Mouse (Mus musculus) midbrain, embryonic 10.5 days (tissue): ENCODE measurements around the gene Acot7. TPM values are rescaled to one million over a fixed set of nuclear protein-coding genes. Genes with fewer than 3 reads are reported as not detected.

ENCODE experiments used
- DNase-seq: peaks from one replicate; pipeline ENCODE4 v3.0.0-alpha.2; 2017; ENCODE audit warnings: low spot score
- H3K27ac ChIP-seq: fragments of 300-500 bp; sonication (generic); replicated peaks from 2 replicates; pipeline ENCODE4 v1.5.1; 2016; ENCODE audit warnings: mild to moderate bottlenecking
- H3K27me3 ChIP-seq: fragments of 300-500 bp; sonication (generic); 2 replicates; pipeline ENCODE4 v1.6.1; 2016; ENCODE audit warnings: low read depth, mild to moderate bottlenecking; ENCODE audit not compliant: poor library complexity, severe bottlenecking
- H3K36me3 ChIP-seq: fragments of 300-500 bp; sonication (generic); 2 replicates; pipeline ENCODE4 v1.6.1; 2016; ENCODE audit warnings: mild to moderate bottlenecking, moderate library complexity
- H3K4me1 ChIP-seq: fragments of 300-500 bp; sonication (generic); 2 replicates; pipeline ENCODE4 v1.6.1; 2016
- H3K4me3 ChIP-seq: fragments of 300-500 bp; sonication (generic); 2 replicates; pipeline ENCODE4 v1.5.1; 2016; ENCODE audit warnings: mild to moderate bottlenecking, moderate library complexity
- H3K9me3 ChIP-seq: fragments of 300-500 bp; sonication (generic); replicated peaks from 2 replicates; pipeline ENCODE4 v1.6.1; 2016; ENCODE audit warnings: mild to moderate bottlenecking
- WGBS: fragments of 180-500 bp; shearing (Covaris S2); methylation state at CpG from one replicate; pipeline ENCODE4 v1.1.7; 2016; 5-methylcytosine and 5-hydroxymethylcytosine counted together
- polyA plus RNA-seq: library from polyadenylated mRNA; unstranded; fragments of >200 nt; fragmentation: Nextera tagmentation; extraction: Ambion mirVana; gene quantifications from 2 replicates; pipeline ENCODE4 v1.2.1, GENCODE M21; 2016

Acot7 gene
- polyA plus RNA-seq, 1 experiment from 2014 or later, result 85.7 TPM

GRCm38 (mm10) chr4:152173956-152174355, 4.0 kb upstream of the Acot7 start:
- peaks cover 51% of the 10 kb centered on the region for H3K27me3 ChIP-seq
- 0 out of 2 replicates have a peak, but pooled peaks cover 4% of the 10 kb centered on the region for H3K9me3 ChIP-seq
- WGBS, result 84% methylated on average over 9 of the region's 9 CpGs

DNA sequence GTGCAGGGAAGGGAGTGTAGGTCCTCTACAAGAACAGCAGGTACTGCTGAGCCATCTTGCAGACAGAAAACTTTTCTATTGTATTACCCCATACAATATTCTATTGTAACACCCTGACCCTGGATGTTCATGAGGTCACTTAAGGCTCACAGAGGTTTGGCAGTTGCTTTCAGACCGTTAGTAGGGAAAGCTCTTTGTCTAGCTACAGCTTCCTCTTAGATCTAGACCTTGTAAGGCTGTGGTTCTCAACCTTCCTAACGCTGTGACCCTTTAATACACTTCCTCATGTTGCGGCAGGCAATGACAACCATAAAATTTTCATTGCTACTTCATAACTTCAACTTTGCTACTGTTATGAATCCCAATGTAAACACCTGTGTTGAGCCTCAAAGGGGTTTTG, 1.3 kb upstream of the Acot7 start:
- no peak overlapping the region for H3K27ac ChIP-seq
- 0 out of 2 replicates have a peak, but pooled peaks cover 2% of the 10 kb centered on the region for H3K9me3 ChIP-seq
- DNase-seq, result no peak
- H3K27me3 ChIP-seq, result peaks cover 66% of the 10 kb centered on the region
- WGBS, result 77% methylated on average over 3 of the region's 3 CpGs
- no peak overlapping the region for H3K4me3 ChIP-seq
- H3K4me1 ChIP-seq, result peaks cover 39% of the 10 kb centered on the region
- peaks cover 6% of the 10 kb centered on the region; the same call in 1 of the 2 replicates for H3K36me3 ChIP-seq

More at GRCm38 (mm10) chr4:152173956-152174355, 4.0 kb upstream of the Acot7 start:
- Histone ChIP-seq H3K36me3 (no peaks in the 10 kb centered on the region), H3K27ac (no peak overlapping the region), H3K4me3 (no peak overlapping the region), H3K4me1 (peaks cover 20% of the 10 kb centered on the region)
- no peak for DNase-seq

DNA sequence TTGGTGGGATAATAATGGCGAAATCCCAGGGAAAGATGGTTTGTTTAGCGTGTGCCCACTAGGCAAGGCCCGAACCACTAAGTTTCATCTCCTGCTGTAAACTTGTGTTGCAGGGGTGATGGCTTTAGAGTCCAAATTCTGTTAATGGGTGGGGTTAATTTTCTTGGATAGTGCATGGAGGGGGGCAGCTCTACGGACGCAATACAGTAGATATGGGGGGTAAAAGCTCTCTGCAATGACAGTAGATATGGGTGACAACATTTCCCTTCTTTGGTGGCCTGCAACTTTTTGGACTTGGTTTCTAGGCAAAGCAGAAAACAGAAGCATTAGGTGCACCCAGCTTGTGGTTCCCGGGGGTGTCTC, 779 bp upstream of the Acot7 start:
- WGBS, result 69% methylated on average over 6 of the region's 6 CpGs
- peaks cover 7% of the 10 kb centered on the region; the same call in 1 of the 2 replicates for H3K36me3 ChIP-seq
- H3K4me1 ChIP-seq, result peaks cover 39% of the 10 kb centered on the region
- peaks cover 66% of the 10 kb centered on the region for H3K27me3 ChIP-seq
- H3K4me3 ChIP-seq, result peak overlapping the region; percentile 67
- H3K27ac ChIP-seq, result peak overlapping the region; percentile 94
- DNase-seq, result no peak
- H3K9me3 ChIP-seq, result no peaks in the 10 kb centered on the region

DNA sequence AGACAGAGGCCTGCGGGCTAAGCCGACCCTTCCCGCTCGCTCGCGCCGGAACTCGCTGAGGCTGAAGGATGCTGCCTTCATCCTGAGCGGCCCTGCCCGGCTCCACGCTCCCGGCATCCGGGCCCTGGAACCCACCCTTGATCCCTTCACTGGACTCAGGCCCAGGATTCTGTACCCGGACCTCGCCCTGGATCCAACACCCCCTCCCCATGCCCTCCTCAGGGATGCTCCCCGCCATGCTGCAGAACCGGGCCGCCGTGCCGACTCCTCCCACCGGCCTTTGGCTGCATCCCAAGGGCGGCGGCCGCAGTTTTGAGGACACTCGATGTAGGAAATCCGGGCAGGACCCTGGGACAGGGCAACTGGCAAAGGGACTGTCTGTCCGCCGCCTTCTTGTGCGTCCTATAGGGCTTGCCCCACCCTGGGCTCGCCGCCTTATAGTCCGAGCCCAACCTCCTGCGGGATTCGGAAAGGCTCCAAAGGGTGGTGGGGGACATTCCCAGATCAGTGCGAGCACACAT, 470 bp downstream of the Acot7 start:
- peak overlapping the region; percentile 94 for H3K27ac ChIP-seq
- H3K4me1 ChIP-seq, result peaks cover 39% of the 10 kb centered on the region
- H3K4me3 ChIP-seq, result peak overlapping the region; percentile 67
- peaks cover 15% of the 10 kb centered on the region for H3K36me3 ChIP-seq
- no peak for DNase-seq
- H3K9me3 ChIP-seq, result no peaks in the 10 kb centered on the region
- WGBS, result 2% methylated on average over 35 of the region's 35 CpGs
- peaks cover 64% of the 10 kb centered on the region for H3K27me3 ChIP-seq

DNA sequence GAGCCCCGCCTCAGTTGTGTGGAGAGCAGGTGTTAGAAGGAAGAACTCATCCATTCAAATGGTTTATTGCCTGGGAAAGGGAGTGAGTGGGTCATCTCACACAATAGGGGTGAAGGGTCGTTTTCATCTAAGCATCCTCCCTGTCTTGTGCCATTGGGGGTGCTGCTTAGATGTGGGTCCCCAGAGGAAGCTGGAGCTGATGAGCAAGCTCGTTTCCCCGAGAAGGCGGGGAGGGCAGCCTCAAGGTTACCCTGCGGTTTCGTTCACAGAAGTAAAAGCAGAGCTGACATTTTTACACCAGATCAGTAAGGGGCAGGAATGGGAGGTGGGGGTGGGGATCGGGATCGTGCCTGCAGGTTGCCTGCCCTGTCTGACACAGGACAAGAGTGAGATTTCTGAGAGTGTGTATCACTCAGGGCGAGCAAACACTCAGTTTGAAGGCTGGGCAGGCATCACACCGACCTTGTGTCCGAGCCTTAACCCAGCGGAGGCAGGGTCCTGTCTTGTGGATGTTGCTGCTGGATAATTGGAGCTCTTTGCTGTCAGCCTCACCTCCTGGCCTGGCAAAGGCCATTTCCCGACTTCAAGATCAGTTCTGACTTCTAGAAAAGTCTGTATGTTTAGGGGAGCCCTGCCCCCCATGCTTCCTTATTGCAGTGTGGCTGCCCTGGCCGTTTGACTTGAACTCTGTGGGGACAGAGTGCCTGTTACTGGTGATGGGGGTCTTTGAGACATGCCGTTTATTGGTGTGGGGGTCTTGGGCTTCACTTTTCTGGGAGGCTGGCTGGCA, 1.2 kb downstream of the Acot7 start:
- peaks cover 39% of the 10 kb centered on the region for H3K4me1 ChIP-seq
- peak overlapping the region; percentile 67 for H3K4me3 ChIP-seq
- no peak for DNase-seq
- peak overlapping the region; percentile 94 for H3K27ac ChIP-seq
- peaks cover 18% of the 10 kb centered on the region for H3K36me3 ChIP-seq
- H3K9me3 ChIP-seq, result no peaks in the 10 kb centered on the region
- H3K27me3 ChIP-seq, result peaks cover 57% of the 10 kb centered on the region
- 38% methylated on average over 16 of the region's 16 CpGs for WGBS

DNA sequence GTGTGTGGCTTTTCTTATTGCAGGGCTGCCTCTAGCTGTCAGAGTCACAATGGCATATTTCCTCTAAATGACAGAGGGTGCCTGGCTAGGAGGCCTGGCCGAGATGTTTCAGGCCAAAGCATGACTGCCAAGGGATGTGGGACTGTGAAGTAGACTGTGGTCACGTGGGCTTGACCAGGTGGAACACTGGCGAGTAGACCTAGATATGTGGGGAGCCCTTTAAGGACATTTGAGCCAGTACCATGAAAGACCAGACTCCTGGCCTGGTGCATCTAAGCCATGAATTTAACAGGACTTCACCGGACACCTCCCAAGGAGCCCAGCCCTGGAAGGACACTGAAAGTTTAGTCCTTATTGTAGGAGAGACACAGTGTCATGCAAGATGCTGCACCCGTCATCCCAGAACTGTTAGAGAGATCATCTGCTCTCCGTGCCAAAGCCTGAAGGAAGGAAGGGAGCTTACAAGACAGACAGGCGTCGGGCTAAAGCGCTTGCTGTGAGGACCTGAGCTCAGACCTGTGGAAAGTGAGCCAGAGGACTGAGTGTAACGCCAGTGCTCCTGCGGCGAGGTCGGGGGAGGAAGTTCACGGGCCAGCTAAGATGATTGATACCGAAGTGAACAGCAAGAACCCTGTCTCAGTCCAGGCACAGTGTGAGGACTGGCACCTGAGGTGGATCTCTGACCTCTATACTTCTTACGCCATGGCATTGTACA, 2.2 kb downstream of the Acot7 start:
- H3K27me3 ChIP-seq, result peaks cover 47% of the 10 kb centered on the region
- no peak overlapping the region for H3K27ac ChIP-seq
- no peak overlapping the region for H3K4me3 ChIP-seq
- H3K36me3 ChIP-seq, result peaks cover 18% of the 10 kb centered on the region
- no peak for DNase-seq
- no peaks in the 10 kb centered on the region for H3K9me3 ChIP-seq
- WGBS, result 88% methylated on average over 16 of the region's 16 CpGs
- H3K4me1 ChIP-seq, result peaks cover 45% of the 10 kb centered on the region

DNA sequence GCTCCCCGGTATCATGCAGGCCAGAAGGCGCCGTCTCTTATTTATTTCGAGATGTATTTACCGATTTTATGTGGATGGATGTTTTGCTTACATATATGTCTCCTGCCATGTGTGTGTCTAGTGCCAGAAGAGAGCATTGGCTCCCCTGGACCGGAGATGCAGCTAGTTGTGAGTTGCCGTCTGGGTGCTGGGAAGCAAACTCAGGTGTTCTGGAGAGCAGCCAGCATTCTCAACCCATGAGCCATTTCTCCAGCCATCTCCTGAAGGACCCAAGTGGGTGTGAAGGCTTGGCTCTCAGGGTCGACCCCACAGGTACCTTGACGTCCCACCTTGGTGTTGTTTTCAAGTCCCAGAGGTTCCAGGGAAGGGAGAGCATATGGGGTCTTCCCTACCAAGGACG, 4.3 kb downstream of the Acot7 start:
- Histone ChIP-seq H3K36me3 (peaks cover 18% of the 10 kb centered on the region), H3K27ac (no peak overlapping the region), H3K27me3 (peaks cover 26% of the 10 kb centered on the region), H3K4me1 (peaks cover 63% of the 10 kb centered on the region), H3K4me3 (no peak overlapping the region), H3K9me3 (no peaks in the 10 kb centered on the region)
- DNase-seq, result no peak
- WGBS, result 86% methylated on average over 10 of the region's 10 CpGs

DNA sequence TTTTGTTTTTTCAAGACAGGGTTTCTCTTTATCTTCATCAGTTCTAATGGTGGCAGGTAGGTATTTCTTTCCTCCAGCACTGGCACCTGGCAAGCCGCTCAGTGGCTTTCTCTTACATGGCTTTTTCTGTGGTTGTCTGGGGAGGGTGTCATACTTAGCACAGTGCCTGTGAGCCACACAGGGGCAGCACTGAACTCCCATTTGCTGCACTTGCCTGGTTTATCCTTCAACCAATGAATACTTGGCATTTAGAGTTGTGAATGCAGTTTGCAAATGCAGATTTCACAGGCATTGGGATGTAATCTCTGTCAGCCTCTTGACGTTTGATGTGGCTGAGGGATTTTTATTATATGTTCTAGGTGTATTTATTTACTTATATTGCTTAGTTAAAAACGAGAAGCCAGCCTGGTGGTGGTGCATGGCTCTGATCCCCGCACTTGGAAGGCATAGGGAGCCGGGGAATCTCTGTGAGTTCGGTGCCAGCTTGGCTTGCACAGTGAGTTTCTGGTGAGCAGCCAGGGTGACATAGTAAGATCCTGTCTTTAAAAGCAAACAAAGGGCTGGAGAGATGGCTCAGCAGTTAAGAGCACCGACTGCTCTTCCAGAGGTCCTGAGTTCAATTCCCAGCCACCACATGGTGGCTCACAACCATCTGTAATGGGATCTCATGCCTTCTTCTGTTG, 6.6 kb downstream of the Acot7 start:
- peaks cover 41% of the 10 kb centered on the region for H3K4me1 ChIP-seq
- H3K4me3 ChIP-seq, result no peak overlapping the region
- H3K9me3 ChIP-seq, result no peaks in the 10 kb centered on the region
- H3K36me3 ChIP-seq, result peaks cover 20% of the 10 kb centered on the region
- WGBS, result 77% methylated on average over 7 of the region's 7 CpGs
- H3K27ac ChIP-seq, result no peak overlapping the region
- peaks cover 12% of the 10 kb centered on the region for H3K27me3 ChIP-seq
- no peak for DNase-seq

DNA sequence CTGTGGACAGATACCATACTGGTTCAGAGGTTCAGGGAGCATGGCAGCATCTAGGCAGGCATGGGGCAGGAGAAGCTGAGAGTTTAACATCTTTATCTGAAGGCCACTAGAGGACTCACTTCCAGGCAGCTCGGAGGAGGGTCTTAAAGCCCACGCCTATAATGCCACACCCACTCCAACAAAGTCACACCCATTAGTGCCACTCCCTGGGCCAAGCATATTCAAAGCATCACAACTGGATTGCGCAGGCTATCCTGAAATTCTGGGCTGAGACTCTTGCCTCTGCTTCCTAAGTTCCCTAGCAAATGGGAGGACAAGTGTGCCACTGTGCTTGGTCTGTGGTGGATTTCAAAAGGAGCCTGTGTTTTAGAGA, 7.2 kb downstream of the Acot7 start:
- Histone ChIP-seq H3K4me3 (peak overlapping the region; percentile 37; the same call in 1 of the 2 replicates), H3K27ac (peak overlapping the region; percentile 68), H3K36me3 (peaks cover 20% of the 10 kb centered on the region), H3K27me3 (peaks cover 6% of the 10 kb centered on the region), H3K4me1 (peaks cover 34% of the 10 kb centered on the region), H3K9me3 (no peaks in the 10 kb centered on the region)
- 3% methylated on average over 3 of the region's 3 CpGs for WGBS
- DNase-seq, result peak; percentile 38

DNA sequence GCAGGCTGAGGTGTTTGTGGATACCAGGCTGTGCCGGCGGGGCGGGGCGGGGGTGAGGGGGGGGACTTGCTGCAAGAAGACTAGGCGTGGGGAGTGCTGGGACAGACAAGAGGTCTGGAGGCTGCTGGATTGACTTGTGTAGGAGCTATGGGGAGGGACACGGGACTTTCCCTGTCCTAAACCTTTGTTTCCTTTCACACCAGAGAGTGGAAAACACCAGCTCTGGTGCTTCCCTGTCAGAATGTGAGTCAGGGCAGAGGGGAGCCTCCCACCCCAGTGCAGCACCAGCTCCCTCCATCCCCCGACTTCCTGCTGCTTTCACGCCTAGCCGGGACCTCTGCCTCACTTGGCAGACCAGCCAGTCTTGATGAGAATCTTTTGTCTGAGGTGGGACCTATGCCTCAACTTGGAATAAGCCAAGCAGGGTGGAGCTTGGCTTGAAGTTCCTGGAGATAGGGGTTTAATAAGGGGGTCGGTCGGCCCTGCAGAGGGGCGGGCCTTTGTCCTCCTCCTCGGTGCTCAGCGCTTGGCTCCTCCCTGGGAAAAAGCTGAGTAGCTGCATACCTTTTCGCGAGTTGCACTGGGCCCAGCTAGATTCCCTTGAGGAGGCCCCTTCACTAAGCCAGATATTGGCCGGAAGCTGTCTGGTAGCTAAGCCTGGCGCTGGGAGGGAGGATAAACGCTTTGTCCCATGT, 7.7 kb downstream of the Acot7 start:
- H3K9me3 ChIP-seq, result no peaks in the 10 kb centered on the region
- H3K36me3 ChIP-seq, result peaks cover 16% of the 10 kb centered on the region
- peaks cover under 1% of the 10 kb centered on the region; the same call in 1 of the 2 replicates for H3K27me3 ChIP-seq
- peak; percentile 47 for DNase-seq
- peak overlapping the region; percentile 37 for H3K4me3 ChIP-seq
- H3K27ac ChIP-seq, result peak overlapping the region; percentile 68
- 6% methylated on average over 19 of the region's 19 CpGs for WGBS
- H3K4me1 ChIP-seq, result peaks cover 31% of the 10 kb centered on the region

GRCm38 (mm10) chr4:152186205-152187082, 8.5 kb downstream of the Acot7 start:
- H3K27me3 ChIP-seq, result no peaks in the 10 kb centered on the region
- WGBS, result 49% methylated on average over 14 of the region's 14 CpGs

More at GRCm38 (mm10) chr4:152186205-152187082, 8.5 kb downstream of the Acot7 start:
- H3K4me1 ChIP-seq, result peaks cover 34% of the 10 kb centered on the region
- H3K27ac ChIP-seq, result peak overlapping the region; percentile 68
- peak overlapping the region; percentile 37 for H3K4me3 ChIP-seq
- no peaks in the 10 kb centered on the region for H3K9me3 ChIP-seq
- H3K36me3 ChIP-seq, result peaks cover 14% of the 10 kb centered on the region
- no peak for DNase-seq
